Mouse (Mus musculus) layer of hippocampus, postnatal 25 days (tissue): ENCODE measurements around the gene Nrk. TPM values are rescaled to one million over a fixed set of nuclear protein-coding genes. Genes with fewer than 3 reads are reported as not detected.

Source experiments
- DNase-seq, 2 experiments: peaks; one replicate each; pipeline ENCODE4 v3.0.0; 2022; ENCODE audit warnings: mixed read lengths in 2 of 2, low spot score in 1 of 2; ENCODE audit errors: extremely low spot score in 1 of 2
- total RNA-seq, 2 experiments: library from RNA; stranded (reverse); gene quantifications; 2 replicates each; pipeline ENCODE4 v1.2.3; 2021

Gene Nrk
- total RNA-seq = under 1 TPM; 0.10 to 0.16 TPM

DNA sequence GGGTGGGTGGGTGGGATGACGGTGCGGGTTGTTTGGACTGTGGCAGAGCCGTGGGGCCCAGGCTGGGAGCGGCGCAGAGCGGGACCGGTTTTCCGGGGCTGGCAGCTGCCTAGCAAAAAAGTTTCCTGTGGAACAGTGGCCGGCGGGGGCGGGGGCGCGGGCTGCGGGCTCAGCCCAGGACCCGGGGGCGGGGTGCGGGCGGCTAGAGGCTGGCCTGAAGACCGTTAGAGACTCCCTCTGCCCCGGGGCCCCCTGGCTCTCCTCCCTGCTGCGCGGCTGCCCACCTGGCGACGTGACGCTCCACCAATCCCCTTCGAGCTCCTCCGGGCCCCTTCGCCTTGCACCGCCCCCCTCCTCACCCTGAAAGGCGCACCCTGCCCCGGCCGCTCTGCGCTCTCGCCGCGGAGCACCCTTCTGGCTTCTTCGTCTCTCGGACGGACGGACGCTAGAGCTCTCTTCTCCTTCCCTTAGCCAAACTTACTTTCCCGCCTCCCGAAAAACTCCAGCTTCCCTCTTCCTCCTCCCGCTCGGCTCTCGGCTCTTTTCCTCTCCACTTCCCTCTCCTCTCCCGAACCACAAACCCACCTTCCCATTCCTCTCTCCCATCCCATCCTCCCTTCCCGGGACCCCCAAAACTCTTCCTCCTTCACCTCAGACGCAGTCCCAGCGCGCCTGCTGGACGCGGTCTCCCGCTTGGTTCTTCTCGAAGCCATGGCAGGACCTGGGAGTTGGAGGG is at the start of gene Nrk:
Gene Nrk, plus strand, starts transcription at position 390 of the 736 bp plus-strand sequence.
- no peak for DNase-seq

GRCm38 (mm10) chrX:138913366-138913765 is 864 bp upstream of the Nrk start:
- no peak for DNase-seq

DNA sequence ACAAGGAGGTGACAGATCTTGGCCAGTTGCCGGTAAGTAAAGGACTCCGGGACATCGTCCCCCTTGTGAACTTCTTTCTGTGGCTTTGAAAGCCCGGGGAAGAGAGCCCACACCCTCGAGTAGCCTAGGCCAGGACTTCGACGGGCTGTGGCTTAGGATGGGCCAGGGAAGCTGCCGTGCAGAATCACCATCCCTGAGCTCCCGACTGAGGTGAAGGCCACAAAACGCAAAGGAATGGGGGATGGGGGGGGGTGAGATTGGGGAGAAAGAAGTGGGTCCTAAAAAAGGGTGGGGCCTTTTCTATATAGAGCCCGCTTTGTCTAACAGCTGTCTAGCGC is 516 bp downstream of the Nrk start:
- DNase-seq = no peak

- no peak for DNase-seq
Observed at GRCm38 (mm10) chrX:138919030-138919429, 4.8 kb downstream of the Nrk start.

DNA sequence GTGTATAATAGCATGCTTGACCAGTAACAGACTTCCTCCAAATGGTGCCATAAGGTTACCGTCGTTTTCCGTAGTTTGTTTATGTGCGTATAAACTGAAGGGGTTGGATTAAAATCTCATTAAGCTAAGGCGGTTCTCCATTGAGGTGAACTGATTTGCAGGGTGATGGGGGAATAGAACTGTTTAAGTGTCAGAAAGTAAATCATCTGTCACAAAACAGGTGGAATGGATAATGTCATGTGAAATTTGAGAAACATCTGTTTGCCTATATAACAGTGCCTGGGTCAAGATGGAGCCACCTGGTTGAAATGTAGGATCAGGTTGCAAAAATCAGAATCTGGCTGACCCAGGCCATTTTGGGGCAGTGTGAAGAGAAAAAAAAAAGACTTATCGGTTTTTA is 29.7 kb downstream of the Nrk start:
- no peak for DNase-seq

DNA sequence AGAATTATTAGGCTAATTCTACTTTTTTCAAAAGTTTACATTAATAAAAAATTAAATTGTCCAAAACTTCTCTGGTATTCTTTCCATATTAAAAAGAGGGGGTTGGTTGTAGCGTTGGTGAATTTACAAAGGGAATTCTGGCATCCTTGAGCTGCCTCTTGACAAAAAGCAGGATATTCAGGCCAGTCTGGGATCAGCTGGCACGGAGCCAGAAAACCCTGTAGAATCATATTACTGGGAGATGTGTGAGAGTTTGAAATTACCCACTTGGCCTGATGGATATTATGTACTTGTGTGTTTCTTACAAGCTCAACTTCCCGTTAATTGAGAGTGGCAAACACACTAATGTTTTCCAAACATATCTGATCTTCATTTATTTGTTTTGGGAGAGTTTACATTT is 46.5 kb downstream of the Nrk start:
- DNase-seq = no peak

DNA sequence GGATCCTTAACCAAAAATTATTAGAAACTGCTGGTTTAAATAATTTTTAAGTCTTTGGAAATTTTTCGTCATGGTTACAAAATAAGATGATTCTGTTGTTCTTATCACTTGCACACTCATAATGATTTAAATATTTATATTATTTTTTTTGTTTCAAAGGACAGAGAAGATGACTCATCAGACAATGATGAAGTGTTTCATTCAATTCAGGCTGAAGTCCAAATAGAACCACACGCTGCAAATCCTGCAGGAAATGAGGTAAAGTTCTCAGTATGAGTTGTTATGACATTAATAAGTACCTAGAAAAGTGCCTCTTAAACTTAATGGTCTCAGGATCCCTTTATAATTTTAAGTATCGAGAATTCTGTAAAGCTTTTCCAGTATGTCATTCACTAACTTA is 64.3 kb downstream of the Nrk start:
- no peak for DNase-seq

GRCm38 (mm10) chrX:138979249-138979648 is 65.0 kb downstream of the Nrk start:
- no peak for DNase-seq

- DNase-seq = no peak
Observed at GRCm38 (mm10) chrX:139014524-139014923, 100.3 kb downstream of the Nrk start.

DNA sequence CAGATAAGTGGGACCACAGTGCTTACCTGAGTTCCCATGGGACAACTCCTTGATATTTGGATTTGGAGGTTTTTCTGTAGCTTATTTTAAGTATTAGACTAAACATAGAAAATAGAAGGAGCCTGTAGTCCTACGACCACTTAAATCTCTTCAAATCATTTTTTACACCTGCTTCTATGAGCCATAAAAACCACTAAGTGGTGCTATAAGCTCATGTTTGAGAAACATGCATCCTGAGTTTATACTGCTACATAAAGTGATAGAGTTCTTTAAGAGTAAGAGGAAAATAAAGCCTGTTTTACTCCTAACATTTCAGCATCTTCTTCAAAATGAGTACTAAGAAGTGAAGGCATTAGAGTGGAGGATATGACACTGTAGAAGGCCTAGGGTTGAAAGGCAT is 102.3 kb downstream of the Nrk start:
- DNase-seq = no peak

DNA sequence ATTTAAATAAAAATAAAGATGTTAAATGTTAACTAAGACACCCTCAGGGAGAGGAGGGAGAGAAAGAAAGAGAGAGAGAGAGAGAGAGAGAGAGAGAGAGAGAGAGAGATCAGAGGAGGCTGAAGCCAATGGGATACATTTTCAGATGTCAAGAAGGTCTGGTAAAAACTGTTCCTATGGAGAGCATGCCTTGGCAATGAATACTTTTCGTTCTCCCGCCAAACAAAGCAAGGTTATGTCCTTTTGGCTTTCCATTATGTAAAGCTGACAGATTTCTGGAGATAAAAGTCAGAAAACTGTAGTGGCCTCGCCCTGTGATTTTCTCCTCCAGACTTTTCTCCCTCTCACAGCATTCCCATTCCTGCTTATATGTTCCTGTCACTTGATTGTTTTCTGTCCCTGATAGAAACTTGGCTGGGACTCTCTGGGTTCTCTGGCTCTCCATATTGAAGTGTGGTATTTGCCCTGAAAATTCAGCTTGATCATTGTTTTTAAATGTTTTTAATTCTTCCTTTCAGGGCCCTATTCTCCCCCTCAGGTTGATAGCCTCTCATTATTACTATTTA is 112.4 kb downstream of the Nrk start:
- DNase-seq = no peak

DNA sequence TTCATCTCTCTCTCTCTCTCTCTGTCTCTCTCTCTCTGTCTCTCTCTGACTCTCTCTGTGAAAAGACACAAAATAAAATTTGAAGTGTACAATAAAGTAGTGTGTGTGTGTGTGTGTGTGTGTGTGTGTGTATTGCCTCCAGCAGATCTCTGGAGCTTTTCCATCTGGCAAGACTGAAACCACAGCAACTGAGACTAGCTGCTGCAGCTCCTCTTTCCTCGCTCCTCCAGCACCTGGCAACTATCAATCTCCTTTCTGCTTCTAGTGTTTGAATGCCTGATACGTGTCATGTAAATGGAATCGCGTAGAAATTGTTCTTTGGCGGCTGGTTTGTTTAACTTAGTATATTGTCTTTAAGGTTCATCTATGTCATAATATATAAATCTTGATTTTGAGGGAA is 113.1 kb downstream of the Nrk start:
- DNase-seq = no peak

GRCm38 (mm10) chrX:139027909-139028308 is 113.7 kb downstream of the Nrk start:
- DNase-seq = no peak

GRCm38 (mm10) chrX:139037666-139038065 is 123.4 kb downstream of the Nrk start:
- no peak for DNase-seq

GRCm38 (mm10) chrX:139039314-139039713 is 125.1 kb downstream of the Nrk start:
- no peak for DNase-seq

GRCm38 (mm10) chrX:139041148-139041547 is 126.9 kb downstream of the Nrk start:
- DNase-seq = no peak

- DNase-seq = no peak
Observed at GRCm38 (mm10) chrX:139051976-139052375, 137.7 kb downstream of the Nrk start.

- no peak for DNase-seq
Observed at GRCm38 (mm10) chrX:139053149-139053548, 138.9 kb downstream of the Nrk start.
